Mouse (Mus musculus): ENCODE results near the gene Mrps34. TPM values are rescaled to one million over a fixed set of nuclear protein-coding genes. Genes with fewer than 3 reads are reported as not detected.
"Not testable (repeated sequence)": the region's sequence is repeated elsewhere in the genome, so short reads cannot be mapped to it uniquely, and the experiment has no call there.

Mrps34 gene
- polyA plus RNA-seq, 1 experiment from 2014 or later: 22.2 TPM

DNA sequence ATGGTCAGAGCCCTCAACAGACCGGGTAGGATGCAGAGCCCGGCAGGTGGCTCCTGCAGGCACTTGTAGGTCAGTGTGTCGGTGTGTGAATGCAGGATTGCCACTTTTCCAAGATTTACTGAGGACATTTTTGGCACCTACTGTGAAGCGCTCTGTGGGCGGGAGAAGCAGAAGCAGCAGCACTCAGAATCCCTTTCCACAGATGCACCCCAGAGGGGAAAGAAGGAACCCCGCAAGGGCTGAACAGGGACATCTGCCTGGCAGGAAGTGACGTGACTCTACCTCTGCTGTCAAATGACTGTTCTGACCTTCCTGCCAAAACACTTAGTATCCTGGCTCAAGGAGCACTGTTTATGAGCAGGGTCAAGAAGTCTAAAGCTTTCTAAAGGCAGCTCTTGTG lies 48.1 kb downstream of the Mrps34 start:
- Histone ChIP-seq H3K27ac (no peak overlapping the region), H3K36me3 (ENCODE audit: inconsistent target) (peaks cover 13% of the 10 kb centered on the region; the same call in 1 of the 2 replicates), H3K79me2 (ENCODE audit: inconsistent target) (no peaks in the 10 kb centered on the region), H3K4me3 (ENCODE audit: inconsistent target) (no peak overlapping the region)
- WGBS (ENCODE audit: missing documents): 89% methylated on average over 7 of the region's 7 CpGs

DNA sequence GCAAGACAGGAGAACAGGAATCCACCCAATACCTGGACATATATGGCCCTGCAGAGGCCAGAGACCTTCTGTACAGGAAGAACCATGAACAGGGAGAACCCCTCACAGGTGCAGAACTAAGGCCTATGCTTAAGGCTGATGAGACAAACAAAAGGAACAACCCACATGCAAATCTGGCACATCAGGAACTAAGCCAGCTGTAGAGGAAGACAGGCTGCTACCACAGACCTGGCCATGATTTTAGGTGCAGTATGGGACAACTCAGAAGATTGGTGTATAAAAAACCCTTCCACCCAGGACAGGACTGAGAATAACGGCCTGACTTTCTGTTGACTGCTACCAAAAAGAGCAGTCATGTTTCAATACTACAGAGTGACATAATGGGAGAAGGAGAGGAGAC lies 48.7 kb downstream of the Mrps34 start:
- not testable (repeated sequence) for H3K27ac ChIP-seq; H3K79me2 ChIP-seq (ENCODE audit: inconsistent target); H3K4me3 ChIP-seq (ENCODE audit: inconsistent target)
- H3K36me3 ChIP-seq (ENCODE audit: inconsistent target): peaks cover 19% of the 10 kb centered on the region; the same call in 1 of the 2 replicates
- 79% methylated on average over 1 of the region's 1 CpGs for WGBS (ENCODE audit: missing documents)

Other genes with a start within 250 kb of the Mrps34 start
- 0.15 TPM in 1 of 3 replicates, not detected in the others for gene Slc9a3r2, start 244.8 kb upstream of the Mrps34 start, polyA plus RNA-seq (2018)
- gene Npw, start 236.7 kb upstream of the Mrps34 start, polyA plus RNA-seq (2018): not detected in 3 replicates
- 8.0 to 14.3 TPM (median 12.2 TPM) in 3 replicates for gene Zfp598, start 225.4 kb upstream of the Mrps34 start, polyA plus RNA-seq (2018)
- 0.14 to 0.76 TPM (median 0.19 TPM) in 3 replicates for gene Syngr3, start 205.2 kb upstream of the Mrps34 start, polyA plus RNA-seq (2018)
- gene Gfer, start 199.0 kb upstream of the Mrps34 start, polyA plus RNA-seq (2018): 16.2 to 28.0 TPM (median 20.3 TPM) in 3 replicates
- gene Noxo1, start 198.9 kb upstream of the Mrps34 start, polyA plus RNA-seq (2018): 0.50 to 3.8 TPM (median 0.72 TPM) in 3 replicates
- 10.6 to 22.6 TPM (median 18.7 TPM) in 3 replicates for gene Tbl3, start 187.5 kb upstream of the Mrps34 start, polyA plus RNA-seq (2018)
- gene Rnf151, start 177.1 kb upstream of the Mrps34 start, polyA plus RNA-seq (2018): not detected in 3 replicates
- 612 to 1,759 TPM (median 1,226 TPM) in 3 replicates for gene Rps2, start 177.0 kb upstream of the Mrps34 start, polyA plus RNA-seq (2018)
- gene Ndufb10, start 170.6 kb upstream of the Mrps34 start, polyA plus RNA-seq (2018): 128 to 178 TPM (median 156 TPM) in 3 replicates
- gene Rpl3l, start 167.3 kb upstream of the Mrps34 start, polyA plus RNA-seq (2018): not detected in 3 replicates
- gene Msrb1, start 158.5 kb upstream of the Mrps34 start, polyA plus RNA-seq (2018): 145 to 266 TPM (median 156 TPM) in 3 replicates
- gene Hs3st6, start 142.1 kb upstream of the Mrps34 start, polyA plus RNA-seq (2018): not detected in 3 replicates
- gene Meiob, start 90.8 kb upstream of the Mrps34 start, polyA plus RNA-seq (2018): not detected in 3 replicates
- 27.7 to 43.0 TPM (median 28.4 TPM) in 3 replicates for gene Hagh, start 55.0 kb upstream of the Mrps34 start, polyA plus RNA-seq (2018)
- 6.7 to 11.2 TPM (median 10.4 TPM) in 3 replicates for gene Fahd1, start 44.8 kb upstream of the Mrps34 start, polyA plus RNA-seq (2018)
- not detected in 3 replicates for gene Igfals, start 29.1 kb upstream of the Mrps34 start, polyA plus RNA-seq (2018)
- 22.4 to 61.4 TPM (median 44.7 TPM) in 3 replicates for gene Nubp2, start 8.8 kb upstream of the Mrps34 start, polyA plus RNA-seq (2018)
- gene Spsb3, start 8.5 kb upstream of the Mrps34 start, polyA plus RNA-seq (2018): 17.0 to 23.2 TPM (median 18.9 TPM) in 3 replicates
- gene Eme2, start within 50 bp of the Mrps34 start, polyA plus RNA-seq (2018): 4.6 to 7.3 TPM (median 7.2 TPM) in 3 replicates
- gene Nme3, start 1.4 kb downstream of the Mrps34 start, polyA plus RNA-seq (2018): 8.8 to 36.2 TPM (median 19.0 TPM) in 3 replicates
- 14.8 to 33.6 TPM (median 23.5 TPM) in 3 replicates for gene Mapk8ip3, start 41.9 kb downstream of the Mrps34 start, polyA plus RNA-seq (2018)
- gene Jpt2, start 65.6 kb downstream of the Mrps34 start, polyA plus RNA-seq (2018): 22.2 to 58.8 TPM (median 31.5 TPM) in 3 replicates
- 6.7 to 8.9 TPM (median 7.8 TPM) in 3 replicates for gene Cramp1l, start 120.7 kb downstream of the Mrps34 start, polyA plus RNA-seq (2018)
- gene Ift140, start 121.0 kb downstream of the Mrps34 start, polyA plus RNA-seq (2018): 5.9 to 8.6 TPM (median 6.8 TPM) in 3 replicates
- not detected in 3 replicates for gene Tmem204, start 188.5 kb downstream of the Mrps34 start, polyA plus RNA-seq (2018)
- 3.5 to 12.8 TPM (median 7.7 TPM) in 3 replicates for gene Telo2, start 220.9 kb downstream of the Mrps34 start, polyA plus RNA-seq (2018)
- not detected in 3 replicates for gene Ptx4, start 225.6 kb downstream of the Mrps34 start, polyA plus RNA-seq (2018)
- 98.1 to 170 TPM (median 98.2 TPM) in 3 replicates for gene Clcn7, start 238.3 kb downstream of the Mrps34 start, polyA plus RNA-seq (2018)

All from macrophage (primary cell).